ENCODE assay signal across 8 mouse cellular contexts in genomic region chr12:111813766-111814617, GRCm38 (mm10). TPM values are rescaled to one million over a fixed set of nuclear protein-coding genes. Genes with fewer than 3 reads are reported as not detected.
DNase-seq lines count a peak whose midpoint lies in the region; ATAC-seq and TF ChIP-seq lines count a peak whose summit lies in the region.

Gene Xrcc3, minus strand, starts transcription at chr12:111813873.
Gene Zfyve21, plus strand, starts transcription at chr12:111814170.

- H3K9ac ChIP-seq in lung, postnatal 0 days (replicated peaks; ENCODE audit: low read depth) = peak within 1 kb of the TSS; percentile 83

- peak; percentile 91 for ATAC-seq in frontal cortex, adult (ENCODE audit: low TSS enrichment)
- peak; percentile 95 for ATAC-seq in lung, postnatal 0 days

- TF ChIP-seq EP300 in lung, postnatal 0 days (IDR thresholded peaks at IDR 0.05) = no peak; the same call in 1 of the 2 replicates

- no peaks in the 10 kb centered on the region for H3K27me3 ChIP-seq in hindbrain, embryonic 10.5 days (ENCODE audit: insufficient read depth, poor library complexity, severe bottlenecking)
- no peaks in the 10 kb centered on the region for H3K27me3 ChIP-seq in lung, postnatal 0 days (replicated peaks; ENCODE audit: insufficient read depth, low read length)

- peak; percentile 97 for DNase-seq in MN1 (ENCODE audit: low spot score)
- DNase-seq in cerebellum, adult 9-10 months = peak; percentile 99
- peak; percentile 99 for DNase-seq in hindbrain, embryonic 10.5 days (ENCODE audit: low spot score)
- peak; percentile 99 for DNase-seq in layer of hippocampus, adult 9-11 months
- peak; percentile 100 for DNase-seq in lung, postnatal 0 days (ENCODE audit: low spot score)
- peak; percentile 90 for DNase-seq in ovary, postnatal 14 days (ENCODE audit: low spot score)
- peak; percentile 98 for DNase-seq in thymus, postnatal 14 days

- peak within 1 kb of the TSS; percentile 83 for H3K4me3 ChIP-seq in hindbrain, embryonic 10.5 days
- peak within 1 kb of the TSS; percentile 70 for H3K4me3 ChIP-seq in lung, postnatal 0 days (ENCODE audit: low read depth, low read length)

- peaks cover 42% of the 10 kb centered on the region for H3K36me3 ChIP-seq in hindbrain, embryonic 10.5 days
- no peaks in the 10 kb centered on the region for H3K36me3 ChIP-seq in lung, postnatal 0 days (ENCODE audit: insufficient read depth, low read length)

- no peak for TF ChIP-seq CTCF in lung, postnatal 0 days (IDR thresholded peaks at IDR 0.05)

- peaks cover 69% of the 10 kb centered on the region for H3K4me1 ChIP-seq in hindbrain, embryonic 10.5 days (replicated peaks)
- peaks cover 26% of the 10 kb centered on the region for H3K4me1 ChIP-seq in lung, postnatal 0 days (ENCODE audit: insufficient read depth, low read depth, low read length)

- peak within 1 kb of the TSS; percentile 94 for H3K27ac ChIP-seq in hindbrain, embryonic 10.5 days
- H3K27ac ChIP-seq in lung, postnatal 0 days (ENCODE audit: low read length) = peak within 1 kb of the TSS; percentile 98

- under 1% methylated on average over 87 of the region's 87 CpGs for WGBS in hindbrain, embryonic 10.5 days
- WGBS in lung, postnatal 0 days = under 1% methylated on average over 80 of the region's 87 CpGs

- H3K9me3 ChIP-seq in hindbrain, embryonic 10.5 days = no peaks in the 10 kb centered on the region
- no peaks in the 10 kb centered on the region for H3K9me3 ChIP-seq in lung, postnatal 0 days (ENCODE audit: low read length)

- peak within 1 kb of the TSS; percentile 81 for H3K4me2 ChIP-seq in lung, postnatal 0 days (replicated peaks; ENCODE audit: low read depth, low read length)

RNA-seq across cellular contexts. Expression of gene Xrcc3, which starts in this region (rescaled TPM):
- polyA plus RNA-seq in hindbrain, embryonic 10.5 days (2016; fragmentation: Nextera tagmentation; extraction: Ambion mirVana) = 13.2 and 15.1 TPM in 2 replicates
- polyA plus RNA-seq in lung, postnatal 0 days (2015; fragmentation: Nextera tagmentation; extraction: Ambion mirVana) = 1.8 and 2.1 TPM in 2 replicates

RNA-seq across cellular contexts. Expression of gene Zfyve21, which starts in this region (rescaled TPM):
- 71.5 and 75.4 TPM in 2 replicates for polyA plus RNA-seq in hindbrain, embryonic 10.5 days (2016; fragmentation: Nextera tagmentation; extraction: Ambion mirVana)
- 160 and 163 TPM in 2 replicates for polyA plus RNA-seq in lung, postnatal 0 days (2015; fragmentation: Nextera tagmentation; extraction: Ambion mirVana)

Comparison
In these comparisons a context has a peak if more than half of its experiments do, and no peak if none do; other contexts are left out.
1. Peak in every context shown above with its lines: DNase-seq, ATAC-seq, H3K4me3 ChIP-seq and H3K27ac ChIP-seq.